Mouse (Mus musculus) MEL (cell line): ENCODE measurements around the gene Cdh23. TPM values are rescaled to one million over a fixed set of nuclear protein-coding genes. Genes with fewer than 3 reads are reported as not detected.

ENCODE experiments used
- DNase-seq: peaks from one replicate; pipeline ENCODE4 v3.0.0; 2011; ENCODE audit warnings: low read depth, low spot score
- H3K27ac ChIP-seq: 2 replicates; pipeline ENCODE4 v1.5.1; 2012; ENCODE audit warnings: low read depth, mild to moderate bottlenecking, control low read depth, low read length, moderate library complexity; ENCODE audit not compliant: control insufficient read depth
- H3K27me3 ChIP-seq, 2 experiments: fragments of 150-350 bp in 1 of 2; sonication (generic) in 1 of 2; 2 replicates each; pipeline ENCODE4 v1.6.1; 2012; ENCODE audit warnings: low read length in 2 of 2, mild to moderate bottlenecking in 2 of 2, improper control_type of control experiment in 1 of 2, moderate library complexity in 1 of 2; ENCODE audit not compliant: insufficient read depth in 2 of 2, control insufficient read depth in 1 of 2
- H3K36me3 ChIP-seq, 2 experiments: 2 replicates each; pipeline ENCODE4 v1.6.1; 2012 to 2014; ENCODE audit warnings: low read length in 2 of 2, improper control_type of control experiment in 1 of 2, inconsistent platforms in 1 of 2, mild to moderate bottlenecking in 1 of 2; ENCODE audit not compliant: insufficient read depth in 2 of 2, control insufficient read depth in 1 of 2
- H3K4me1 ChIP-seq, 2 experiments: fragments of 150-350 bp in 1 of 2; sonication (generic) in 1 of 2; 2 replicates each; pipeline ENCODE4 v1.6.1; 2012; ENCODE audit warnings: low read length in 2 of 2, improper control_type of control experiment in 1 of 2, mild to moderate bottlenecking in 1 of 2; ENCODE audit not compliant: insufficient read depth in 2 of 2, control insufficient read depth in 1 of 2
- H3K4me3 ChIP-seq, 2 experiments: fragments of 150-350 bp in 1 of 2; sonication (generic) in 1 of 2; 2 replicates each; pipeline ENCODE4 v1.5.1; 2012; ENCODE audit warnings: low read depth in 2 of 2, low read length in 2 of 2, mild to moderate bottlenecking in 2 of 2, moderate library complexity in 2 of 2, control low read depth in 1 of 2, improper control_type of control experiment in 1 of 2; ENCODE audit not compliant: control insufficient read depth in 1 of 2, insufficient read depth in 1 of 2
- H3K79me2 ChIP-seq: 2 replicates; pipeline ENCODE4 v1.6.1; 2012; ENCODE audit warnings: mild to moderate bottlenecking, low read length, moderate library complexity; ENCODE audit not compliant: control insufficient read depth, poor library complexity, insufficient read depth
- H3K9ac ChIP-seq: 2 replicates; pipeline ENCODE4 v1.6.1; 2012; ENCODE audit warnings: low read depth, mild to moderate bottlenecking, control low read depth, low read length, moderate library complexity; ENCODE audit not compliant: control insufficient read depth, poor library complexity, severe bottlenecking
- H3K9me3 ChIP-seq: fragments of 150-350 bp; sonication (generic); replicated peaks from 2 replicates; pipeline ENCODE4 v1.6.1; 2012; ENCODE audit warnings: mild to moderate bottlenecking, low read length, improper control_type of control experiment, moderate library complexity; ENCODE audit not compliant: insufficient read depth
- BHLHE40 ChIP-seq: IDR thresholded peaks from 2 replicates; pipeline ENCODE4 v1.6.1; 2012; ENCODE audit warnings: low read depth, mild to moderate bottlenecking, inconsistent platforms, low read length, improper control_type of control experiment, borderline replicate concordance
- CHD2 ChIP-seq: IDR thresholded peaks from 2 replicates; pipeline ENCODE4 v1.6.1; 2011; ENCODE audit warnings: low read length, improper control_type of control experiment
- CTCF ChIP-seq, 3 experiments: IDR thresholded peaks in 2 of 3; conservative IDR thresholded peaks in 1 of 3; 2 replicates each; pipeline ENCODE4 v1.5.1; 2011 to 2012; ENCODE audit warnings: low read length in 3 of 3, low read depth in 2 of 3, mild to moderate bottlenecking in 2 of 3, improper control_type of control experiment in 1 of 3, inconsistent platforms in 1 of 3, mixed read lengths in 1 of 3, moderate library complexity in 1 of 3; ENCODE audit not compliant: control insufficient read depth in 1 of 3, insufficient read depth in 1 of 3, poor library complexity in 1 of 3, severe bottlenecking in 1 of 3
- E2F4 ChIP-seq: IDR thresholded peaks from 2 replicates; pipeline ENCODE4 v1.6.1; 2011; ENCODE audit warnings: low read depth, low read length, improper control_type of control experiment, borderline replicate concordance
- EP300 ChIP-seq, 2 experiments: IDR thresholded peaks; 2 replicates each; pipeline ENCODE4 v1.6.1; 2011; ENCODE audit warnings: improper control_type of control experiment in 2 of 2, low read length in 2 of 2, low read depth in 1 of 2, mild to moderate bottlenecking in 1 of 2
- ETS1 ChIP-seq: IDR thresholded peaks from 2 replicates; pipeline ENCODE4 v1.6.1; 2012; ENCODE audit warnings: low read depth, mild to moderate bottlenecking, inconsistent platforms, low read length, improper control_type of control experiment, moderate library complexity
- GABPA ChIP-seq: IDR thresholded peaks from 2 replicates; pipeline ENCODE4 v1.6.1; 2012; ENCODE audit warnings: low read depth, mild to moderate bottlenecking, inconsistent platforms, low read length, improper control_type of control experiment, moderate library complexity
- GATA1 ChIP-seq: IDR thresholded peaks from 2 replicates; pipeline ENCODE4 v1.6.1; 2011; ENCODE audit warnings: low read depth, low read length, improper control_type of control experiment
- HCFC1 ChIP-seq: IDR thresholded peaks from 2 replicates; pipeline ENCODE4 v1.6.1; 2012; ENCODE audit warnings: low read depth, mild to moderate bottlenecking, inconsistent platforms, low read length, improper control_type of control experiment, moderate library complexity
- JUND ChIP-seq: IDR thresholded peaks from 2 replicates; pipeline ENCODE4 v1.6.1; 2011; ENCODE audit warnings: low read depth, mild to moderate bottlenecking, improper control_type of control experiment, low read length
- MAFK ChIP-seq: IDR thresholded peaks from 2 replicates; pipeline ENCODE4 v1.6.1; 2011; ENCODE audit warnings: low read depth, mild to moderate bottlenecking, low read length, improper control_type of control experiment, borderline replicate concordance
- MAX ChIP-seq: IDR thresholded peaks from 2 replicates; pipeline ENCODE4 v1.6.1; 2011; ENCODE audit warnings: low read length, improper control_type of control experiment
- MEF2A ChIP-seq: IDR thresholded peaks from 2 replicates; pipeline ENCODE4 v1.6.1; 2014; ENCODE audit warnings: low read depth, mild to moderate bottlenecking, inconsistent platforms, low read length, improper control_type of control experiment; ENCODE audit not compliant: poor library complexity, insufficient replicate concordance, severe bottlenecking; ENCODE audit errors: extremely low read depth
- MXI1 ChIP-seq: IDR thresholded peaks from 2 replicates; pipeline ENCODE4 v1.6.1; 2011; ENCODE audit warnings: mild to moderate bottlenecking, low read depth, low read length, improper control_type of control experiment
- MYB ChIP-seq: IDR thresholded peaks from 2 replicates; pipeline ENCODE4 v1.6.1; 2011; ENCODE audit warnings: mild to moderate bottlenecking, low read depth, low read length, improper control_type of control experiment
- MYC ChIP-seq: IDR thresholded peaks from 2 replicates; pipeline ENCODE4 v1.6.1; 2011; ENCODE audit warnings: low read depth, mild to moderate bottlenecking, low read length, improper control_type of control experiment, moderate library complexity
- NELFE ChIP-seq: IDR thresholded peaks from 2 replicates; pipeline ENCODE4 v1.6.1; 2011; ENCODE audit warnings: low read depth, low read length, improper control_type of control experiment
- NRF1 ChIP-seq: IDR thresholded peaks from 2 replicates; pipeline ENCODE4 v1.6.1; 2014; ENCODE audit warnings: low read depth, mild to moderate bottlenecking, inconsistent platforms, low read length, improper control_type of control experiment, moderate library complexity; ENCODE audit not compliant: poor library complexity, insufficient read depth, severe bottlenecking
- POLR2A ChIP-seq, 2 experiments: IDR thresholded peaks; 2 replicates each; pipeline ENCODE4 v1.6.1; 2011 to 2012; ENCODE audit warnings: low read length in 2 of 2, mild to moderate bottlenecking in 2 of 2, control low read depth in 1 of 2, improper control_type of control experiment in 1 of 2, low read depth in 1 of 2, moderate library complexity in 1 of 2; ENCODE audit not compliant: control insufficient read depth in 1 of 2, insufficient read depth in 1 of 2, poor library complexity in 1 of 2
- POLR2AphosphoS2 ChIP-seq: IDR thresholded peaks from 2 replicates; pipeline ENCODE4 v1.6.1; 2011; ENCODE audit warnings: low read length, improper control_type of control experiment
- POLR2AphosphoS5 ChIP-seq: IDR thresholded peaks from 2 replicates; pipeline ENCODE4 v1.6.1; 2012; ENCODE audit warnings: low read depth, borderline replicate concordance, mild to moderate bottlenecking, inconsistent platforms, low read length, moderate library complexity, mixed read lengths
- RAD21 ChIP-seq: IDR thresholded peaks from 2 replicates; pipeline ENCODE4 v1.6.1; 2011; ENCODE audit warnings: mild to moderate bottlenecking, low read depth, low read length, improper control_type of control experiment
- RCOR1 ChIP-seq: IDR thresholded peaks from 2 replicates; pipeline ENCODE4 v1.6.1; 2012; ENCODE audit warnings: low read depth, mild to moderate bottlenecking, inconsistent platforms, low read length, improper control_type of control experiment
- SIN3A ChIP-seq: IDR thresholded peaks from 2 replicates; pipeline ENCODE4 v1.6.1; 2012; ENCODE audit warnings: low read length, improper control_type of control experiment, inconsistent platforms
- SMC3 ChIP-seq: IDR thresholded peaks from 2 replicates; pipeline ENCODE4 v1.6.1; 2011; ENCODE audit warnings: low read depth, low read length, improper control_type of control experiment
- TAL1 ChIP-seq: IDR thresholded peaks from 2 replicates; pipeline ENCODE4 v1.6.1; 2012; ENCODE audit warnings: mild to moderate bottlenecking, inconsistent platforms, low read length, moderate library complexity, mixed read lengths
- TBP ChIP-seq: IDR thresholded peaks from 2 replicates; pipeline ENCODE4 v1.8.0; 2011; ENCODE audit warnings: low read depth, low read length, improper control_type of control experiment
- TCF12 ChIP-seq: IDR thresholded peaks from 2 replicates; pipeline ENCODE4 v1.6.1; 2014; ENCODE audit warnings: low read depth, mild to moderate bottlenecking, inconsistent platforms, low read length, improper control_type of control experiment, moderate library complexity
- UBTF ChIP-seq: IDR thresholded peaks from 2 replicates; pipeline ENCODE4 v1.6.1; 2012; ENCODE audit warnings: low read depth, mild to moderate bottlenecking, inconsistent platforms, low read length, improper control_type of control experiment, moderate library complexity, borderline replicate concordance; ENCODE audit not compliant: insufficient read depth
- USF1 ChIP-seq: IDR thresholded peaks from 2 replicates; pipeline ENCODE4 v1.6.1; 2014; ENCODE audit warnings: low read depth, mild to moderate bottlenecking, inconsistent platforms, low read length, improper control_type of control experiment, moderate library complexity
- USF2 ChIP-seq, 2 experiments: IDR thresholded peaks; 2 replicates each; pipeline ENCODE4 v1.6.1; 2011 to 2012; ENCODE audit warnings: improper control_type of control experiment in 2 of 2, low read length in 2 of 2, borderline replicate concordance in 1 of 2, inconsistent platforms in 1 of 2, low read depth in 1 of 2, mild to moderate bottlenecking in 1 of 2; ENCODE audit not compliant: insufficient read depth in 1 of 2
- ZC3H11A ChIP-seq: IDR thresholded peaks from 2 replicates; pipeline ENCODE4 v1.6.1; 2012; ENCODE audit warnings: low read depth, mild to moderate bottlenecking, inconsistent platforms, low read length, improper control_type of control experiment
- ZMIZ1 ChIP-seq: IDR thresholded peaks from 2 replicates; pipeline ENCODE4 v1.6.1; 2012; ENCODE audit warnings: low read depth, mild to moderate bottlenecking, inconsistent platforms, low read length, improper control_type of control experiment, moderate library complexity
- polyA plus RNA-seq, 2 experiments: library from polyadenylated mRNA; stranded (reverse) in 1 of 2; unstranded in 1 of 2; fragments of >175 nt in 1 of 2; fragments of >200 nt in 1 of 2; gene quantifications; 2 replicates each; pipeline versions ENCODE4 v1.2.1 to v1.2.4; 2012; ENCODE audit warnings: low replicate concordance in 2 of 2, low read depth in 1 of 2; ENCODE audit not compliant: insufficient read length in 2 of 2, insufficient read depth in 1 of 2, missing spikeins in 1 of 2
- total RNA-seq: library from RNA; depleted of rRNA; stranded (reverse); fragments of 300-350 nt; gene quantifications from 2 replicates; pipeline ENCODE4 v1.2.3, GENCODE M21; 2012

Gene Cdh23
- total and polyA plus RNA-seq, 3 experiments = 0.04 TPM; not detected in 2

GRCm38 (mm10) chr10:60577125-60577919 is 119.0 kb downstream of the Cdh23 start:
- Histone ChIP-seq H3K4me1 (peaks cover 0 to 12% of the 10 kb centered on the region in 2 experiments; a peak in 3 of 4 replicates), H3K36me3 (no peaks in the 10 kb centered on the region), H3K27me3 (no peaks in the 10 kb centered on the region), H3K27ac (peak overlapping the region; percentile 45), H3K9ac (no peak overlapping the region), H3K4me3 (0 out of 4 replicates have a peak overlapping the region, but pooled peaks of 1 of the 2 experiments have one; percentile 23), H3K9me3 (no peaks in the 10 kb centered on the region), H3K79me2 (no peaks in the 10 kb centered on the region)
- peak; percentile 92 for DNase-seq
- TF ChIP-seq MAFK (no peak), BHLHE40 (no peak), HCFC1 (no peak), USF1 (no peak), MYB (no peak), POLR2AphosphoS2 (no peak), TCF12 (peak; percentile 87), POLR2A (IDR thresholded peaks at IDR 0.05; ENCODE audit: control insufficient read depth in 1 of 2, insufficient read depth in 1 of 2, low read depth in 1 of 2, low read length in 2 of 2, poor library complexity in 1 of 2) (no peak), SMC3 (no peak), MXI1 (no peak), ZMIZ1 (no peak), RCOR1 (no peak), UBTF (peak; percentile 97), POLR2AphosphoS5 (no peak), RAD21 (no peak), GABPA (no peak), JUND (no peak), GATA1 (peak; percentile 84), SIN3A (no peak), MAX (no peak), ETS1 (peak; percentile 38; the same call in 1 of the 2 replicates), NELFE (no peak), EP300 (IDR thresholded peaks at IDR 0.05; ENCODE audit: low read depth in 1 of 2, low read length in 2 of 2) (peak; percentile 74 to 80), E2F4 (no peak), MYC (no peak), CHD2 (no peak), USF2 (IDR thresholded peaks at IDR 0.05; ENCODE audit: borderline replicate concordance in 1 of 2, insufficient read depth in 1 of 2, low read depth in 1 of 2, low read length in 2 of 2) (no peak), TBP (peak; percentile 98), NRF1 (no peak), ZC3H11A (no peak; the same call in 1 of the 2 replicates), TAL1 (peak; percentile 98), MEF2A (no peak), CTCF (IDR thresholded peaks at IDR 0.05 in 2 of 3, conservative IDR thresholded peaks at IDR 0.05 in 1 of 3; ENCODE audit: control insufficient read depth in 1 of 3, insufficient read depth in 1 of 3, low read depth in 2 of 3, low read length in 3 of 3, poor library complexity in 1 of 3, severe bottlenecking in 1 of 3) (no peak)
